Mouse (Mus musculus): ENCODE measurements around the gene Prkg1.

GRCm38 (mm10) chr19:30806265-30806664 is 958.6 kb downstream of the Prkg1 start:
- TF ChIP-seq CTCF (IDR thresholded peaks at IDR 0.05): no peak
- no peak for TF ChIP-seq POLR2A (IDR thresholded peaks at IDR 0.05; ENCODE audit: insufficient read depth, low read depth, low read length)
